Mouse (Mus musculus): ENCODE measurements around the gene Myo5c. TPM values are rescaled to one million over a fixed set of nuclear protein-coding genes. Genes with fewer than 3 reads are reported as not detected.

The Myo5c gene
- total RNA-seq, 2 experiments from 2014 or later, result 0.43 to 0.87 TPM

- no peak for DNase-seq (ENCODE audit: low spot score in 2 of 2)
Measured at GRCm38 (mm10) chr9:75318196-75318595, 86.4 kb downstream of the Myo5c start.

DNA sequence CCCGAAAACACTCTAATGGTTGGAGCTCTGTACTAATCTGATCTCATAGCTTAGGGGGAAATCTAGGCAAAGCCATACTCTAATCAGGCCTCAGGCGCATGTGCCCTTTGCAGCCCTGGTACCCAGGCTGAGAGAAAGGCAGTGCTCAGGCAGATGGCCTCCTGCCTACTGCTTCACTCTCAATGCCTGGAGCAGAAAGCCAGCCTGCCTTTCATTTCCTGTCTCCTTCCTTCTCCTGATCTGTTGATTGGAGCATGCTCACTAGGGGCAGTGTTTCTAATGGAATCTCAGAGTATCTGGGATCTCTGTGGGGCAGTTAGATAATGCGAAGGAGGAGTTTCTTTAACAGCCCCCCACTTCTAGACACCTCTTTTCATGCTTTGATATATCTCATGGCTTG is 87.5 kb downstream of the Myo5c start:
- peak in 1 of 2 experiments; percentile 67 for DNase-seq (ENCODE audit: low spot score in 2 of 2)

- DNase-seq (ENCODE audit: low spot score in 2 of 2), result peak in 1 of 2 experiments; percentile 53
Measured at GRCm38 (mm10) chr9:75322099-75322885, 90.5 kb downstream of the Myo5c start.

DNA sequence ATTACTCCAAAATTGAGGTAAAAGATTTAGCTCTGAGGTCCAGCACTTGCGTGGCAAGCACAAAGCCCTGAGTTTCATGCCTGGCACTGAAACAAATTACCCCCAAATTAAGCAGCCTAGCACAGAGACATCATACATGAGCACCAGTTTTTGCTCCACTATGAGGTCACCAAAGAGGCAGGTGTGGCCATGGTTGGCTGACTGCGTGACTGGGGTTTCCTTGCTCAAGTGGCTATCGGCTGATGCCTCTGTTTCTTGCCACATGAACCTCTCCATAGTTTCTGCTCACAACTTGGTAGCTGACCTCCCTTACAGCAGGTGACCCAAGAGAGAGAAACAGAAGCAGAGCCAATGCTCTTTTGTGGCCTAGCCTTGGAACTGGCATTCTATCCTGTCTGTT is 96.2 kb downstream of the Myo5c start:
- DNase-seq (ENCODE audit: low spot score in 2 of 2), result no peak

DNA sequence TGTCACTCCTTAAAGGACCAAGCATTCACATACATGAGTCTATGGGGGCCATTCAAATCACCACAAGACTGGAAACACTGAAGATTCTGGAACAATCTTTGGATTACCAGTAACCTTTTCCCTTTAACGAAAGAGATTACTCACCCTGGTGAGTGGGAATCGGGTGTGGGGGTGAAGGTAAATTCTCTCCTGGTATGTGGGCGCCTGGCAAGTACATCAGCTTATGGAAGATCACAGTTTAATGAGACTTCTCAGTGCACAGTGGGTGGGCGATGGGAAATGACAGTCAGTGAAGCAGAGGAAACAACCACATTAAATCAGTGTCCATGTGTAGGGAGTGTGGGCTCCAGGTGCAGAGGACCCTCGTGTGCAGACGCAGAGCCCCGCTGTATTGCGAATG is 99.0 kb downstream of the Myo5c start:
- peak; percentile 30 to 70 for DNase-seq (ENCODE audit: low spot score in 2 of 2)

GRCm38 (mm10) chr9:75334440-75334839 is 102.6 kb downstream of the Myo5c start:
- no peak for DNase-seq (ENCODE audit: low spot score in 2 of 2)

GRCm38 (mm10) chr9:75338016-75338415 is 106.2 kb downstream of the Myo5c start:
- peak; percentile 70 to 87 for DNase-seq (ENCODE audit: low spot score in 2 of 2)

DNA sequence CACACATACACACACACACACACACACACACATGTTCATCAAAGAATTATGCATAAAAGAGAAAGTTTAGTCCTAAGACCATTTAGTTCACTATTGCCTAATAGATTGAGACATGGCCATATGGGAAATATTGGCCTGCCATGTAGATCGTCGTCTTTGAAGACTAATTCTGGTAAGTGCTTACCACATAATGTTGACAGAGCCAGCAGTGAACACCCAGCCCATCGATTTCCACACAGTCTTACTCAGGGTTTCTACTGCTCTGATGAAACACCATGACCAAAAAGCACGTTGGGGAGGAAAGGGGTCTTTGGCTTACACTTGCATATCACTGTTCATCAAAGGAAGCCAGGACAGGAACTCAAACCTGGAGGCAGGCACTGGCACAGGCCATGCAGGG is 110.6 kb downstream of the Myo5c start:
- DNase-seq (ENCODE audit: low spot score in 2 of 2), result no peak

GRCm38 (mm10) chr9:75347458-75347857 is 115.6 kb downstream of the Myo5c start, which contains the start of gene Bcl2l10:
Gene Bcl2l10 (plus strand): TSS chr9:75347758.
- no peak for DNase-seq (ENCODE audit: low spot score in 2 of 2)

GRCm38 (mm10) chr9:75348066-75348465 is 116.2 kb downstream of the Myo5c start:
- DNase-seq (ENCODE audit: low spot score in 2 of 2), result no peak

DNA sequence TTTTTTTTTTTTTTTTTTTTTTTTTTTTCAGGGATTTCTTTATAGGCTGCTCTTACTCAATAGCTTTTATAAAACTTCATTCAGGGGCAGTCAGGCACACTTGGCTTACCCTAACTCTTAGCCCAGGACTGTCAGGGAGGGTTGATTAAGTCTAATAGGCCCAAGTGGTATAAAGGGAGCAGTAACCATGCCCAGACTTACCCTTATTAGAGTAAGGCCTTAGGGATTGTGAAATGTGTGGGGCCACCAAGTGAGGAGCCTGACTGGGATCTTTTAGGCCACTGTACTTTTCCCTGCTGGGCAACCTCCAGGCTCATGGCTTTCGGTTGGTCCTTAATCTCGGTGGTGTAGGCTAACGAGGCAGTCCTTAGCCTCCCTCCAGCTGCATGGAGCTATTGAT is 116.8 kb downstream of the Myo5c start:
- DNase-seq (ENCODE audit: low spot score in 2 of 2), result no peak

DNA sequence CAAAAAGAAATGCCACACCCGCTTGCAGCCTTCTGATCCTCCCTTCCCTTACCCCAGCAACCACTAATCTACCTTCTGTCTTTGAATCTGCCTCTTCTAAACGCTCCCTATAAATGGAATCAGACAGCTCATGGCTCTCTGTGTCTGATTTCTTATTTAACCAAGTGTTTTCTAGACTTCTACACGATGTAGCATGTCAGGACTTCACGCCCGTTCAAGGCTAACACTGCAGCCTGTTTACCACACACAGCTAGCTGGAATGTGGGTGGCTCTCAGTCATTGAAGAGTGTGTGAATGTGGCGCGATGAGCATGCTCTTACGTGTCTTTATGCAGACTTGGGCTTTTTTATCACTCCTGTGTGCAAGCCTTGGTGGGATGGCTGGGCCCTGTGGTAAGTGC is 121.3 kb downstream of the Myo5c start:
- no peak for DNase-seq (ENCODE audit: low spot score in 2 of 2)

Other genes with a start within 250 kb of the Myo5c start
- 100 to 1,000 TPM; 162 to 182 TPM for gene Arpp19, start 194.4 kb upstream of the Myo5c start, total RNA-seq (2021)
- gene Myo5a, start 161.0 kb upstream of the Myo5c start, total RNA-seq (2021), result 100 to 1,000 TPM; 200 to 204 TPM
- gene Gnb5, start 74.3 kb downstream of the Myo5c start, total RNA-seq (2021), result 100 to 1,000 TPM; 130 to 135 TPM
- gene Bcl2l10, start 115.7 kb downstream of the Myo5c start, total RNA-seq (2021), result not detected
- 10 to 100 TPM; 25.4 to 27.0 TPM for gene Mapk6, start 178.0 kb downstream of the Myo5c start, total RNA-seq (2021)
- gene Leo1, start 209.5 kb downstream of the Myo5c start, total RNA-seq (2021), result 10 to 100 TPM; 22.9 to 23.2 TPM

Data from layer of hippocampus, adult 18-20 months (tissue).